Mouse (Mus musculus) lung, postnatal 0 days (tissue): ENCODE results near the gene Cdh4.

Experiments used
- CTCF ChIP-seq: IDR thresholded peaks from 2 replicates; pipeline ENCODE4 v1.5.1; 2016; ENCODE audit warnings: antibody characterized with exemption, mild to moderate bottlenecking
- EP300 ChIP-seq: IDR thresholded peaks from 2 replicates; pipeline ENCODE4 v1.6.1; 2016; ENCODE audit warnings: antibody characterized with exemption, mild to moderate bottlenecking, control low read depth

DNA sequence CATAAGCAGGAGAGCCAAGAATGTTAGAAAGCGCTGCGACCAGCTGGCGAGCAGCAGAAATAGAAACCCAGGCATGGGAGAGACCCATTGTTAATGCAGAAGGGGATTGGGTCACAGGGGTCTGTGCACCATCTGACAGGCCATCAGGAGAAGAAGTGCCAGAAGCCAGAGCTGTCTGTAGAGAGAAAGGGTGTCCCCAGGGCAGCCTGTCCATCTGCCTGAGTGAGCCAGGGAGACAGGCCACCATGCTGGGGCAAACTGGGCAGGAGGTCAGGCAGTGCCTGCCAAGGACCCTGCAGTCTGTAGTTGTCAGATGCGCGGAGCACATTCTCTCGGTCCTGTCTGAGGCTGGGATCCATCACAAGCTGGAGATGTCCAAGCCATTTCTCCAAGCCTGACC, 386.7 kb downstream of the Cdh4 start:
- TF ChIP-seq EP300 (no peak), CTCF (no peak)
